Mouse (Mus musculus) midbrain, embryonic 16.5 days (tissue): ENCODE results near the gene Wscd2. TPM values are rescaled to one million over a fixed set of nuclear protein-coding genes. Genes with fewer than 3 reads are reported as not detected.
A peak's percentile ranks its signal among the peaks of the same experiment; 100 is the strongest.

ENCODE experiments used
- ATAC-seq: fragments of 200-750 bp; cut with Nextera tagmentation; 2 replicates; pipeline ENCODE4 v1.8.0; 2017; ENCODE audit warnings: moderate TSS enrichment
- H3K27ac ChIP-seq: fragments of 300-500 bp; sonication (generic); 2 replicates; pipeline ENCODE4 v1.5.1; 2014; ENCODE audit warnings: mild to moderate bottlenecking, low read length, mixed read lengths
- H3K27me3 ChIP-seq: fragments of 300-500 bp; sonication (generic); 2 replicates; pipeline ENCODE4 v1.6.1; 2014; ENCODE audit warnings: low read depth, low read length, mixed read lengths; ENCODE audit not compliant: control insufficient read depth, insufficient read depth
- H3K36me3 ChIP-seq: fragments of 300-500 bp; sonication (generic); 2 replicates; pipeline ENCODE4 v1.6.1; 2014; ENCODE audit warnings: mild to moderate bottlenecking, low read length, moderate library complexity, mixed read lengths; ENCODE audit not compliant: control insufficient read depth, insufficient read depth
- H3K4me1 ChIP-seq: fragments of 300-500 bp; sonication (generic); 2 replicates; pipeline ENCODE4 v1.6.1; 2014; ENCODE audit warnings: mild to moderate bottlenecking, low read length, mixed read lengths; ENCODE audit not compliant: control insufficient read depth, insufficient read depth
- H3K4me2 ChIP-seq: fragments of 300-500 bp; sonication (generic); 2 replicates; pipeline ENCODE4 v1.6.1; 2014; ENCODE audit warnings: mild to moderate bottlenecking, low read length, mixed read lengths
- H3K4me3 ChIP-seq: fragments of 300-500 bp; sonication (generic); 2 replicates; pipeline ENCODE4 v1.5.1; 2014; ENCODE audit warnings: low read depth, mild to moderate bottlenecking, low read length, moderate library complexity, mixed read lengths
- H3K9ac ChIP-seq: fragments of 300-500 bp; sonication (generic); 2 replicates; pipeline ENCODE4 v1.6.1; 2014; ENCODE audit warnings: low read depth, low read length, mixed read lengths
- H3K9me3 ChIP-seq: fragments of 300-500 bp; sonication (generic); replicated peaks from 2 replicates; pipeline ENCODE4 v1.6.1; 2014; ENCODE audit warnings: mild to moderate bottlenecking, low read length, mixed read lengths; ENCODE audit not compliant: control insufficient read depth, poor library complexity, severe bottlenecking
- WGBS: fragments of 180-500 bp; shearing (Covaris S2); extraction: QIAGEN DNeasy Blood & Tissue Kit; methylation state at CpG from one replicate; pipeline ENCODE4 v1.1.7; 2014; 5-methylcytosine and 5-hydroxymethylcytosine counted together
- polyA plus RNA-seq: library from polyadenylated mRNA; unstranded; fragments of >200 nt; fragmentation: Nextera tagmentation; extraction: Ambion mirVana; gene quantifications from 2 replicates; pipeline ENCODE4 v1.2.1, GENCODE M21; 2015

Gene Wscd2
- polyA plus RNA-seq, 1 experiment from 2014 or later, result 16.1 TPM

- Histone ChIP-seq H3K4me2 (no peak overlapping the region), H3K4me1 (peaks cover 30% of the 10 kb centered on the region), H3K36me3 (no peaks in the 10 kb centered on the region; the same call in 1 of the 2 replicates), H3K27me3 (no peaks in the 10 kb centered on the region), H3K27ac (peak overlapping the region; percentile 12; the same call in 1 of the 2 replicates), H3K4me3 (no peak overlapping the region), H3K9me3 (no peaks in the 10 kb centered on the region), H3K9ac (no peak overlapping the region)
- 79% methylated on average over 5 of the region's 5 CpGs for WGBS
- ATAC-seq, result no peak
Observed at GRCm38 (mm10) chr5:113590010-113590640, 100.0 kb downstream of the Wscd2 start.

GRCm38 (mm10) chr5:113591166-113591565, 101.0 kb downstream of the Wscd2 start:
- ATAC-seq, result peak; percentile 31; the same call in 1 of the 2 replicates
- H3K36me3 ChIP-seq, result no peaks in the 10 kb centered on the region; the same call in 1 of the 2 replicates
- H3K9ac ChIP-seq, result peak overlapping the region; percentile 11; the same call in 1 of the 2 replicates
- 0% methylated on average over 3 of the region's 3 CpGs for WGBS
- peak overlapping the region; percentile 88 for H3K27ac ChIP-seq
- H3K27me3 ChIP-seq, result no peaks in the 10 kb centered on the region
- no peak overlapping the region for H3K4me2 ChIP-seq
- peaks cover 31% of the 10 kb centered on the region for H3K4me1 ChIP-seq
- no peaks in the 10 kb centered on the region for H3K9me3 ChIP-seq
- no peak overlapping the region for H3K4me3 ChIP-seq

DNA sequence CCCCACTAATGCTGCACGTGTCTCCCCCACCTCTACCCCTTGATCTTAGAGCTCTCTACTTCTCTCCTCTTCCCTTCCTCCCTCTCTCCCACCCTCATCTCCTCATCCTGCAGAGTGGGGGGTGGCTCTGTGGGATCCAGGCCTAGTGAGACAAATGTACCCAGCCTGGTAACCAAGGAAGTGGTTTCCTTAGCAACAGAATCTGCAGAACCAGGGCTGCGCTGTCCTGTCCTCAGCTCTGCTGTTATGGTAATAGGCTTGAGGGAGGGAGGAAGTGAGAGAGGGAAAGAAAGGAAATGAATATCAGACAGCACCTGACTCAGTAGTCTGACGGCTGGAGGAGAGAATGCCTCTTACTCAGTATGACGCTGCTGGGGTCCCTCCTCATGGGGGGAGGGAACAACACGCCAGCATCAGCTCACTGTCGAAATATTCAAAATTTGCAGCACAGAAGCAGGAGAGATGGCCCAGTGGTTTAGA, 101.7 kb downstream of the Wscd2 start:
- Histone ChIP-seq H3K4me3 (no peak overlapping the region), H3K4me2 (no peak overlapping the region), H3K9me3 (no peaks in the 10 kb centered on the region), H3K4me1 (peaks cover 31% of the 10 kb centered on the region), H3K36me3 (no peaks in the 10 kb centered on the region; the same call in 1 of the 2 replicates), H3K9ac (no peak overlapping the region), H3K27me3 (no peaks in the 10 kb centered on the region), H3K27ac (peak overlapping the region; percentile 88)
- WGBS, result 2% methylated on average over 6 of the region's 6 CpGs
- peak; percentile 95 for ATAC-seq

DNA sequence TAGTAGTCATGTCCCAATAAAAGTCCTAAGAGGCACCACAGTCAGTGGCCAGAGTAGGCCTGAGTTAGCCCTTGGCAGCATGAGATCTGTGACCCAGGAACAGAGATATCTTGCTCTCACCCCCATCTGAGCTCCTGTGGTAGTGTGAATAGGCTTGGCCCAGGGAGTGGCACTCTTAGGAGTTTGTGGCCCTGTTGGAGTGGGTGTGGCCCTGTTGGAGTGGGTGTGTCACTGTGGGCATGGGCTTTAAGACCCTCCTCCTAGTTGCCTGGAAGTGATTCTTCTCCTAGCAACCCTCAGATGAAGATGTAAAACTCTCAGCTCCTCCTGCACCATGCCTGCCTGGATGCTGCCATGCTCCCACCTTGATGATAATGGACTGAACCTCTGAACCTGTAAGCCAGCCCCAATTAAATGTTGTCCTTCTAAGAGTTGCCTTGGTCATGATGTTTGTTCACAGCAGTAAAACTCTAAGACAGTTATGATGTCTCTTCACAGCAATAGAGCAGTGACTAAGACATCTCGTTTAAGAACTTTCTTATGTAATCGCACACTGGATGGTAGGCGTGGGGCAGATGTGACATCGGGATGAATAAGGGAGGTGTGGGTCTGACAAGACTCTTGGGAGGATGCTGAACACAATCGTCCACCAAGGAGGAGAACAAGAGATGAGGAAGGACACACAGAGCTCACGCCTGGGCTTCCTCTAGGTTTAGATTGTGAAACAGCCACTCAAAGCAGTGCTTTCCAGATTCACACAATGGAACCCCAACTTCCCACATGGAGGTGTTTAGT, 104.0 kb downstream of the Wscd2 start:
- H3K27me3 ChIP-seq, result no peaks in the 10 kb centered on the region
- WGBS, result 86% methylated on average over 6 of the region's 6 CpGs
- no peak overlapping the region for H3K4me2 ChIP-seq
- H3K4me3 ChIP-seq, result no peak overlapping the region
- no peak overlapping the region for H3K9ac ChIP-seq
- H3K27ac ChIP-seq, result peak overlapping the region; percentile 44; the same call in 1 of the 2 replicates
- H3K36me3 ChIP-seq, result no peaks in the 10 kb centered on the region
- H3K9me3 ChIP-seq, result no peaks in the 10 kb centered on the region
- ATAC-seq, result no peak
- H3K4me1 ChIP-seq, result peaks cover 31% of the 10 kb centered on the region

DNA sequence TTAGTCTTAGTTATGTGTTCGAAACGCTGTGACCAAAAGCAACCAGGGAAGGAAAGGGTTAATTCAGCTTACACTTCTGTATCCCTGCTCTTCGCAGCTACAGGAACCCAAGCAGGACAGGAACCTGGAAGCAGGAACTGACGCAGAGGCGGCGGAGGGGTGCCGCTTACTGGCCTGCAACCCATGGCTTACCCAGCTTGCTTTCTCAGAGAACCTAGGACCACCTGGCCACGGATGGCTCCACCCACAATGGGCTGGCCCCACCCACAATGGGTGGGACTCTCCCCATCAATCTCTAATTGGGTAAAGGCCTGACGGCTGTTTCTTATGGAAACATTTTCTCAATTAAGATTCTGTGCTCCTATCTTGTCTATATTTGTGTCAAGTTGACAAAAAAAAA, 106.1 kb downstream of the Wscd2 start:
- ATAC-seq, result no peak
- H3K27ac ChIP-seq, result no peak overlapping the region
- no peaks in the 10 kb centered on the region for H3K27me3 ChIP-seq
- 84% methylated on average over 9 of the region's 9 CpGs for WGBS
- no peaks in the 10 kb centered on the region for H3K9me3 ChIP-seq
- no peak overlapping the region for H3K4me3 ChIP-seq
- peaks cover 26% of the 10 kb centered on the region for H3K4me1 ChIP-seq
- no peak overlapping the region for H3K4me2 ChIP-seq
- H3K36me3 ChIP-seq, result no peaks in the 10 kb centered on the region
- H3K9ac ChIP-seq, result no peak overlapping the region

GRCm38 (mm10) chr5:113596780-113597353, 106.7 kb downstream of the Wscd2 start:
- 70% methylated on average over 9 of the region's 9 CpGs for WGBS
- no peaks in the 10 kb centered on the region for H3K27me3 ChIP-seq
- H3K9me3 ChIP-seq, result no peaks in the 10 kb centered on the region
- no peak overlapping the region for H3K4me2 ChIP-seq
- no peak overlapping the region for H3K4me3 ChIP-seq
- H3K4me1 ChIP-seq, result peaks cover 23% of the 10 kb centered on the region
- H3K9ac ChIP-seq, result no peak overlapping the region
- no peak overlapping the region for H3K27ac ChIP-seq
- ATAC-seq, result no peak
- H3K36me3 ChIP-seq, result no peaks in the 10 kb centered on the region

- ATAC-seq, result no peak
- Histone ChIP-seq H3K27me3 (no peaks in the 10 kb centered on the region), H3K4me2 (no peak overlapping the region), H3K27ac (0 out of 2 replicates have a peak overlapping the region, but pooled peaks have one; percentile 3), H3K9ac (no peak overlapping the region), H3K9me3 (no peaks in the 10 kb centered on the region), H3K4me1 (peaks cover under 1% of the 10 kb centered on the region; the same call in 1 of the 2 replicates), H3K36me3 (no peaks in the 10 kb centered on the region), H3K4me3 (no peak overlapping the region)
- WGBS, result 84% methylated on average over 3 of the region's 3 CpGs
Observed at GRCm38 (mm10) chr5:113600181-113600580, 110.0 kb downstream of the Wscd2 start.

GRCm38 (mm10) chr5:113600803-113601202, 110.7 kb downstream of the Wscd2 start:
- Histone ChIP-seq H3K9ac (no peak overlapping the region), H3K27ac (no peak overlapping the region), H3K9me3 (no peaks in the 10 kb centered on the region), H3K27me3 (no peaks in the 10 kb centered on the region), H3K4me2 (no peak overlapping the region), H3K36me3 (no peaks in the 10 kb centered on the region), H3K4me3 (no peak overlapping the region), H3K4me1 (no peaks in the 10 kb centered on the region; the same call in 1 of the 2 replicates)
- ATAC-seq, result no peak
- 60% methylated on average over 4 of the region's 4 CpGs for WGBS
